Mouse (Mus musculus) G1E (cell line): ENCODE results near the gene G6pd2.

ENCODE experiments used
- CTCF ChIP-seq: IDR thresholded peaks from 2 replicates; pipeline ENCODE4 v1.5.1; 2012; ENCODE audit warnings: low read depth, low read length, inconsistent platforms, mixed read lengths
- GATA1 ChIP-seq: IDR thresholded peaks from 2 replicates; pipeline ENCODE4 v1.6.1; 2012; ENCODE audit warnings: borderline replicate concordance, low read length, inconsistent platforms, mixed read lengths
- POLR2AphosphoS5 ChIP-seq: IDR thresholded peaks from 2 replicates; pipeline ENCODE4 v1.6.1; 2012; ENCODE audit warnings: low read depth, low read length, inconsistent platforms; ENCODE audit not compliant: insufficient replicate concordance
- TAL1 ChIP-seq: conservative IDR thresholded peaks from 2 replicates; pipeline ENCODE4 v1.6.1; 2012; ENCODE audit warnings: low read depth, low read length, inconsistent platforms, mixed read lengths

DNA sequence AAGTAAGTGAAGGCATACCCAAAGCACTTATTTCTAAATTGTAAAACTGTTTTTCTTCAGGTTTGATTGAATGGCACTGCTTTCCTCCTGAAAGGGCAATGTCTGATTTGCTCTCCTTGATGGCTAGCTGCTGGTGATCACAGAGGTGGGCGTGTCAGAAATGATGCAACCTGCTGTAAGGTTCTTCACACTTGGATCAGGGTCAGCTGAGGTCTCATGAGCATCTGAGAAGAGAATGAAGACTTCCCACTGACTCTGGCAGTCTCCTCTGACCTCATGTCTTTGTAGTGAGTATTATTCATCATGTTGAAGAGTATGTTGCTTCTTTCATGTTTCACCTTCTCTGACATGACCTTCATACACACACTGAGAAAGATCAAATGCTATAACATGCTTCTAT is 44.4 kb upstream of the G6pd2 start:
- TF ChIP-seq CTCF (no peak), GATA1 (no peak), POLR2AphosphoS5 (no peak), TAL1 (no peak)
